Mouse (Mus musculus): Measurements from ENCODE around the gene Cfap36. TPM values are rescaled to one million over a fixed set of nuclear protein-coding genes. Genes with fewer than 3 reads are reported as not detected.

The Cfap36 gene
- polyA plus RNA-seq, 1 experiment from 2014 or later: 61.4 TPM

DNA sequence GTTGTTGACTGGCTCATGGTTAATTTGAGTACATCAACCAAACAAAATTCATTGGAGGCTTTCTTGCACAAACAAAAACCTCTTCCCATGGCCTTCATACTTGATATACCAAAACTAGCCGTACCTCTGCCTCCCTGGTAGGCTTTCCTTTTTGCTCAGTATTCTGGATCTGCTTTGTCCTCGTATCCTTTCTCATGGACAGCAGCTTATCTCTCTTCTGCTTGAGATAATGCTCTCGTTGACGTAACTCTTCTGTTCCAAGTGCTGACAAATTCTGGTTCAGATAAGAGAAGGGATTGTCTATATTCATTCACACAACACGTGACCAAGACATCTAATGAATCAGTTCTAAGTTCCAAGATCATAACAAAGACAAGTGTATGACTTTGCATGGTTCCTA, 24.9 kb downstream of the Cfap36 start:
- H3K9ac ChIP-seq (ENCODE audit: low read length): no peak overlapping the region
- H3K27me3 ChIP-seq (ENCODE audit: control insufficient read depth, insufficient read depth, low read length): no peaks in the 10 kb centered on the region
- H3K4me2 ChIP-seq (ENCODE audit: low read depth, severe bottlenecking): no peak overlapping the region
- no peak overlapping the region for H3K27ac ChIP-seq (replicated peaks; ENCODE audit: low read depth, low read length)
- no peaks in the 10 kb centered on the region for H3K9me3 ChIP-seq (ENCODE audit: control insufficient read depth, low read length)
- 92% methylated on average over 5 of the region's 5 CpGs for WGBS
- peaks cover 15% of the 10 kb centered on the region for H3K36me3 ChIP-seq (ENCODE audit: control insufficient read depth, insufficient read depth, low read length)
- no peak for DNase-seq (ENCODE audit: low spot score)
- H3K4me1 ChIP-seq (ENCODE audit: control insufficient read depth, insufficient read depth, low read length): no peaks in the 10 kb centered on the region
- no peak for ATAC-seq (ENCODE audit: insufficient number of reproducible peaks, low FRiP score, low TSS enrichment, low read depth)
- H3K4me3 ChIP-seq (ENCODE audit: low read depth, low read length): no peak overlapping the region

DNA sequence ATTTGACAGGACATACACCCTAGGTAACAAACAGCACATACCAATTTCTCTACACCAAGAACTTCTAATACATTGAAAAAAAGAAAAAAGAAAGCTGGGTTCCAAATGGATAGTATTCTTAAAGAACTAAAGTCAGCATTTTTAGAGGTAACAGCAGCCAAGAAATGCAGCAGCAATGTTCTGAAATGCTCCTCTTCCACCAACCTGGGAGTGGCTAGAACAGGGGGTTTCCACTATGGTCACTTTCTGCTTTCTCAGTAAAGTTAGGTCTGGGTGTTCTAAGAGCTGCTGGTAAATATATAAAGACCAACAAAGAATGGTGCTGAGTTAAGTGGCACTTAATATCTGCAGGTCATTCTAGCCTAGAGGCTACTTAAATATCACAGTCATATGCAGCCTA, 28.2 kb downstream of the Cfap36 start:
- Histone ChIP-seq H3K27me3 (ENCODE audit: control insufficient read depth, insufficient read depth, low read length) (no peaks in the 10 kb centered on the region), H3K4me3 (ENCODE audit: low read depth, low read length) (no peak overlapping the region), H3K9ac (ENCODE audit: low read length) (no peak overlapping the region), H3K36me3 (ENCODE audit: control insufficient read depth, insufficient read depth, low read length) (peaks cover 17% of the 10 kb centered on the region), H3K27ac (replicated peaks; ENCODE audit: low read depth, low read length) (no peak overlapping the region), H3K4me1 (ENCODE audit: control insufficient read depth, insufficient read depth, low read length) (no peaks in the 10 kb centered on the region), H3K9me3 (ENCODE audit: control insufficient read depth, low read length) (no peaks in the 10 kb centered on the region), H3K4me2 (ENCODE audit: low read depth, severe bottlenecking) (no peak overlapping the region)
- ATAC-seq (ENCODE audit: insufficient number of reproducible peaks, low FRiP score, low TSS enrichment, low read depth) (no peak), DNase-seq (ENCODE audit: low spot score) (no peak)

DNA sequence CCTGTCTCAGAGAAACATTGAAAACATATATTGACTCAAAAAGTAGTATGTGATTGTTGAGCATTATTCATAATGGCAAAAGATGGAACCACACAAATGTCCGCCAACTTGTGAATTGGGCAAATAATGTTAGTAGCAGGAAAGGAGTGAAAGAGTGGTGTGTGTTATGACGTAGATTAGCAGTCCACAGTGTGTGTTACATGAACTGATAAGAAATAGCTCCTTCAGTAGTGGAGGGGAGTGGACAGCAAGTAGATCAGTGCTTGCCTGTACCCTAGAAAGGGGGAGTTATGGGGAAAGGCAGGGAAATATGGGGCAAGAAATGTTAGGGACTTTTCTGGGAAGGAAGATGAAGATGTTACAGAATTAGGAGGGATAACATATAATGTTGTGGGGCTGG, 31.0 kb downstream of the Cfap36 start:
- 97% methylated on average over 2 of the region's 2 CpGs for WGBS
- Histone ChIP-seq H3K36me3 (ENCODE audit: control insufficient read depth, insufficient read depth, low read length) (peaks cover 18% of the 10 kb centered on the region), H3K9ac (ENCODE audit: low read length) (no peak overlapping the region), H3K9me3 (ENCODE audit: control insufficient read depth, low read length) (no peaks in the 10 kb centered on the region), H3K4me3 (ENCODE audit: low read depth, low read length) (no peak overlapping the region), H3K27ac (replicated peaks; ENCODE audit: low read depth, low read length) (no peak overlapping the region), H3K4me2 (ENCODE audit: low read depth, severe bottlenecking) (no peak overlapping the region), H3K4me1 (ENCODE audit: control insufficient read depth, insufficient read depth, low read length) (no peaks in the 10 kb centered on the region), H3K27me3 (ENCODE audit: control insufficient read depth, insufficient read depth, low read length) (no peaks in the 10 kb centered on the region)
- ATAC-seq (ENCODE audit: insufficient number of reproducible peaks, low FRiP score, low TSS enrichment, low read depth) (no peak), DNase-seq (ENCODE audit: low spot score) (no peak)

DNA sequence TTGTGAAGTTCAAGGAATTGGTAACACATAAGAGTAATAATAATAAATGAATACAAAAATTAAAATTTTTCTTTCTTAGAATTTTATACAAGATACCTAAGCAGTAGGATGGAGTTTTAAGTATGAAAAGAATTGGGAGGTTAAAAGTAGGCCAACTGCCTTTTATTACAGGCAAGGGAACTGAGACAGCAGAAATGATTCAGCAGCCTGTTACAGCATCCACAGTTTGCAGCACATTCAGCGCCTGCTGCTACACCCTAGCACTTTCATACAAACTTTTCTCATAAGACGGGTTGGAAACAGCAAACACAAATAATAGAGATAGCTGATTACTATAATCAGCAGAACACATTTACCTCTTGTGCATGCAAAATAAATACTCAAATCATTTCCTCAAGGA, 37.4 kb downstream of the Cfap36 start:
- Histone ChIP-seq H3K27me3 (ENCODE audit: control insufficient read depth, insufficient read depth, low read length) (no peaks in the 10 kb centered on the region), H3K4me2 (ENCODE audit: low read depth, severe bottlenecking) (no peak overlapping the region), H3K4me1 (ENCODE audit: control insufficient read depth, insufficient read depth, low read length) (no peaks in the 10 kb centered on the region), H3K36me3 (ENCODE audit: control insufficient read depth, insufficient read depth, low read length) (peaks cover 7% of the 10 kb centered on the region), H3K9me3 (ENCODE audit: control insufficient read depth, low read length) (no peaks in the 10 kb centered on the region), H3K4me3 (ENCODE audit: low read depth, low read length) (no peak overlapping the region), H3K27ac (replicated peaks; ENCODE audit: low read depth, low read length) (no peak overlapping the region), H3K9ac (ENCODE audit: low read length) (no peak overlapping the region)
- 96% methylated on average over 2 of the region's 2 CpGs for WGBS
- ATAC-seq (ENCODE audit: insufficient number of reproducible peaks, low FRiP score, low TSS enrichment, low read depth) (no peak), DNase-seq (ENCODE audit: low spot score) (no peak)

GRCm38 (mm10) chr11:29203653-29204052, 43.6 kb downstream of the Cfap36 start:
- Histone ChIP-seq H3K9me3 (ENCODE audit: control insufficient read depth, low read length) (no peaks in the 10 kb centered on the region), H3K36me3 (ENCODE audit: control insufficient read depth, insufficient read depth, low read length) (peaks cover 4% of the 10 kb centered on the region), H3K27ac (replicated peaks; ENCODE audit: low read depth, low read length) (no peak overlapping the region), H3K9ac (ENCODE audit: low read length) (no peak overlapping the region), H3K4me3 (ENCODE audit: low read depth, low read length) (no peak overlapping the region), H3K4me2 (ENCODE audit: low read depth, severe bottlenecking) (no peak overlapping the region), H3K27me3 (ENCODE audit: control insufficient read depth, insufficient read depth, low read length) (no peaks in the 10 kb centered on the region), H3K4me1 (ENCODE audit: control insufficient read depth, insufficient read depth, low read length) (no peaks in the 10 kb centered on the region)
- WGBS: 85% methylated on average over 5 of the region's 5 CpGs
- DNase-seq (ENCODE audit: low spot score) (no peak), ATAC-seq (ENCODE audit: insufficient number of reproducible peaks, low FRiP score, low TSS enrichment, low read depth) (no peak)

DNA sequence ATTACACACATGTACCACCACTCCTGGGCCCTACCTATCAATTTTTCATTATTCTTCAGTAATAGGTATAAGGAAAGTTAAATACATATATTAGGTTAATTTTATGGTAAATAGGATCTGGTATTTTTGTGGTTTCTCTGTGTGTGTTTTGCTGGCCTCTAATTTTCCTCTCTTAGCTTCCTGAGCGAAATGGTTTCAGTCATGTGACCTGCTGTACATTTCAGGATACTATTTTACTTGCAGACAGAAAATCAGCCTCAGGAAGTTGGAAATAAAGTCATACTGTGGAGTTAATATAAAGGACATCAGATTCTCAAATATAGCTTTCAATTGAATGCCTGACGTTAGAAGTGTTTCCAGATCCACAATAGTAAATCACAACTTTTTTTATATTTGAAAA, 58.2 kb downstream of the Cfap36 start:
- no peak for ATAC-seq (ENCODE audit: insufficient number of reproducible peaks, low FRiP score, low TSS enrichment, low read depth)
- 88% methylated on average over 2 of the region's 2 CpGs for WGBS
- H3K36me3 ChIP-seq (ENCODE audit: control insufficient read depth, insufficient read depth, low read length): peaks cover 3% of the 10 kb centered on the region

DNA sequence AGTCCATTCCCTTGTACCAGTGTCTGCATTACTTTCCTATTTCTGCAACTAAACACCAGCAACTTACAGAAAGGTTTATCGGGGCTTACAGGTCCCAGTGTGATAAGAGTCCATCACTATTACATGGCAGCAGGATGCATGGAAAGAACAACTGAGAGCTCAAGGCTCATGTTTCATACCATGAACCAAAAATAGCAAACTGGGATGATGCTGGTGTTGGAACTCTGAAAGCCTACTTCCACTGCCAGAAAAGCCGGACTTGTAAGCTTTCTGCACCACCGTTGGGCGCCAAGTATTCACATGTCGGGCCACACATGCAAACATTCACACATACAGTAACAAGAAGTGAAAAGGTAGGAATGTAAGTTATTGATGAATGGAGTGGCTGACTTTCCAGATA, 65.5 kb downstream of the Cfap36 start:
- WGBS: 95% methylated on average over 5 of the region's 5 CpGs
- Histone ChIP-seq H3K27me3 (ENCODE audit: control insufficient read depth, insufficient read depth, low read length) (no peaks in the 10 kb centered on the region), H3K36me3 (ENCODE audit: control insufficient read depth, insufficient read depth, low read length) (peaks cover 5% of the 10 kb centered on the region), H3K9me3 (ENCODE audit: control insufficient read depth, low read length) (no peaks in the 10 kb centered on the region), H3K27ac (replicated peaks; ENCODE audit: low read depth, low read length) (no peak overlapping the region), H3K4me2 (ENCODE audit: low read depth, severe bottlenecking) (no peak overlapping the region), H3K9ac (ENCODE audit: low read length) (no peak overlapping the region), H3K4me3 (ENCODE audit: low read depth, low read length) (no peak overlapping the region), H3K4me1 (ENCODE audit: control insufficient read depth, insufficient read depth, low read length) (no peaks in the 10 kb centered on the region)
- ATAC-seq (ENCODE audit: insufficient number of reproducible peaks, low FRiP score, low TSS enrichment, low read depth) (no peak), DNase-seq (ENCODE audit: low spot score) (no peak)

More for the DNA sequence above, 58.2 kb downstream of the Cfap36 start:
- no peak overlapping the region for H3K4me2 ChIP-seq (ENCODE audit: low read depth, severe bottlenecking)
- H3K4me3 ChIP-seq (ENCODE audit: low read depth, low read length): no peak overlapping the region
- H3K27me3 ChIP-seq (ENCODE audit: control insufficient read depth, insufficient read depth, low read length): no peaks in the 10 kb centered on the region
- H3K9me3 ChIP-seq (ENCODE audit: control insufficient read depth, low read length): no peaks in the 10 kb centered on the region
- H3K4me1 ChIP-seq (ENCODE audit: control insufficient read depth, insufficient read depth, low read length): no peaks in the 10 kb centered on the region
- H3K27ac ChIP-seq (replicated peaks; ENCODE audit: low read depth, low read length): no peak overlapping the region
- DNase-seq (ENCODE audit: low spot score): no peak
- no peak overlapping the region for H3K9ac ChIP-seq (ENCODE audit: low read length)

- Histone ChIP-seq H3K27ac (replicated peaks; ENCODE audit: low read depth, low read length) (no peak overlapping the region), H3K9me3 (ENCODE audit: control insufficient read depth, low read length) (no peaks in the 10 kb centered on the region), H3K27me3 (ENCODE audit: control insufficient read depth, insufficient read depth, low read length) (no peaks in the 10 kb centered on the region), H3K36me3 (ENCODE audit: control insufficient read depth, insufficient read depth, low read length) (peaks cover 5% of the 10 kb centered on the region; the same call in 1 of the 2 replicates), H3K4me2 (ENCODE audit: low read depth, severe bottlenecking) (no peak overlapping the region), H3K4me3 (ENCODE audit: low read depth, low read length) (no peak overlapping the region), H3K9ac (ENCODE audit: low read length) (no peak overlapping the region), H3K4me1 (ENCODE audit: control insufficient read depth, insufficient read depth, low read length) (no peaks in the 10 kb centered on the region)
- DNase-seq (ENCODE audit: low spot score) (no peak), ATAC-seq (ENCODE audit: insufficient number of reproducible peaks, low FRiP score, low TSS enrichment, low read depth) (no peak)
- WGBS: 91% methylated on average over 3 of the region's 3 CpGs
These were observed 66.6 kb downstream of the Cfap36 start for GRCm38 (mm10) chr11:29180657-29181056.

GRCm38 (mm10) chr11:29179319-29179718, 67.9 kb downstream of the Cfap36 start:
- H3K27ac ChIP-seq (replicated peaks; ENCODE audit: low read depth, low read length): no peak overlapping the region
- WGBS: 91% methylated on average over 1 of the region's 1 CpGs
- DNase-seq (ENCODE audit: low spot score): no peak

More at GRCm38 (mm10) chr11:29179319-29179718, 67.9 kb downstream of the Cfap36 start:
- no peaks in the 10 kb centered on the region for H3K27me3 ChIP-seq (ENCODE audit: control insufficient read depth, insufficient read depth, low read length)
- H3K9ac ChIP-seq (ENCODE audit: low read length): no peak overlapping the region
- no peak for ATAC-seq (ENCODE audit: insufficient number of reproducible peaks, low FRiP score, low TSS enrichment, low read depth)
- 0 out of 2 replicates have a peak, but pooled peaks cover 2% of the 10 kb centered on the region for H3K36me3 ChIP-seq (ENCODE audit: control insufficient read depth, insufficient read depth, low read length)
- H3K4me2 ChIP-seq (ENCODE audit: low read depth, severe bottlenecking): no peak overlapping the region
- H3K4me1 ChIP-seq (ENCODE audit: control insufficient read depth, insufficient read depth, low read length): no peaks in the 10 kb centered on the region
- H3K4me3 ChIP-seq (ENCODE audit: low read depth, low read length): no peak overlapping the region
- H3K9me3 ChIP-seq (ENCODE audit: control insufficient read depth, low read length): no peaks in the 10 kb centered on the region
